Mouse (Mus musculus) layer of hippocampus, postnatal 25 days (tissue): ENCODE results near the gene Hba-x. TPM values are rescaled to one million over a fixed set of nuclear protein-coding genes. Genes with fewer than 3 reads are reported as not detected.

Experiments
- DNase-seq, 2 experiments: peaks; one replicate each; pipeline ENCODE4 v3.0.0; 2022; ENCODE audit warnings: mixed read lengths in 2 of 2, low spot score in 1 of 2; ENCODE audit errors: extremely low spot score in 1 of 2
- total RNA-seq, 2 experiments: library from RNA; stranded (reverse); gene quantifications; 2 replicates each; pipeline ENCODE4 v1.2.3; 2021

The Hba-x gene
- not detected for total RNA-seq

DNA sequence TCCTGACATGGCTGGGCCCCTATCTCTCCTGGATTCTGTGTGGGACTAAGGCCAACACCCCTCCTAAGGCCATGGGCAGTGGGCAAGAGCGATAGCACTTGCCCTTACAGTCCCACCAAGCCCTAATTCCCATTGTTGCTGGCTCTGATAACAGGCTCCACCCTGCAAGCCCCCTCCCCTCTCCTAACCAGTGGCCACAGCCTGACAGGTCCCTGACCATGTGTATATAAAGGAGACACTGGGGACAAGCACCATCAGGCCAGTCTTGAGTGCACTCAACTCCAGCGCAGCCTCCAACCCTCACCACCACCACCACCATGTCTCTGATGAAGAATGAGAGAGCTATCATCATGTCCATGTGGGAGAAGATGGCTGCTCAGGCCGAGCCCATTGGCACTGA is at the start of gene Hba-x:
Gene Hba-x, plus strand, starts transcription at position 54 of the 400 bp plus-strand sequence.
- no peak for DNase-seq

DNA sequence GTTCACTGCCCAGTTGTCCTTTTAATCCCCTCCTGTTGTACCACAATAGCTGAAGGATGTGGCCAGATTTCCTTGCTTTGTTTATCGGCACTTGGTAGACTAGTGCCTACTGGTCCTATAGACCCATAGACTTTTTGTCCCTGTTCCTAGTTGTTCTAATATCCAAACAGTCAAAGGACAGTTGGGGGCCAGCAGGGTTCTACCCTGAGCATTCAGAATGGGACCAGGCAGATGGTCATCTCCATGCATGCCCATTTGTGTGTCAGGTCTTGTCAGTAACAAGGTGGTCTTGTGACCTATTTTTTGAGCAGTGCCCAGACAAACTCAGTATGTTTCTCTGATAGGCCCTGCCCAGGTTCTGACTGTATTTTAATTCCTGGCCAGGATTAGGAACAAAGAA is 49.2 kb upstream of the Hba-x start:
- no peak for DNase-seq

DNA sequence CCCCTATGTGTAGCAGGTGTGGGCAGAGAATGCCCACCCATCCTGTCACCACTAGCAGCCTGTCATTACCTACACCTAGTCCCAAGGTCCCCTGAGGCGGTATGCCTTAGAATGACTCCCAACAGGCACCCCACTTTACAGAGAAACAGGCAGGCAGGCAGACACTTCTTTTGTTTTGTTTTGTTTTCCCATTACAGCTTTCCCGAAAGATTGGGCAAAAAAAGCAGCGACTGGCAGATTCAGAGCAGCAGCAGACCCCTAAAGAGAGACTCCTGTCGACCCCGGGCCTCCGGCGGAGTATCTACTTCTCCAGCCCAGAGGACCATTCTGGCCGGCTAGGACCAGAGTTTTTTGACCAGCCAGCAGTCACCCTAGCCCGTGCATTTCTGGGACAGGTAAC is 48.6 kb upstream of the Hba-x start:
- no peak for DNase-seq

DNA sequence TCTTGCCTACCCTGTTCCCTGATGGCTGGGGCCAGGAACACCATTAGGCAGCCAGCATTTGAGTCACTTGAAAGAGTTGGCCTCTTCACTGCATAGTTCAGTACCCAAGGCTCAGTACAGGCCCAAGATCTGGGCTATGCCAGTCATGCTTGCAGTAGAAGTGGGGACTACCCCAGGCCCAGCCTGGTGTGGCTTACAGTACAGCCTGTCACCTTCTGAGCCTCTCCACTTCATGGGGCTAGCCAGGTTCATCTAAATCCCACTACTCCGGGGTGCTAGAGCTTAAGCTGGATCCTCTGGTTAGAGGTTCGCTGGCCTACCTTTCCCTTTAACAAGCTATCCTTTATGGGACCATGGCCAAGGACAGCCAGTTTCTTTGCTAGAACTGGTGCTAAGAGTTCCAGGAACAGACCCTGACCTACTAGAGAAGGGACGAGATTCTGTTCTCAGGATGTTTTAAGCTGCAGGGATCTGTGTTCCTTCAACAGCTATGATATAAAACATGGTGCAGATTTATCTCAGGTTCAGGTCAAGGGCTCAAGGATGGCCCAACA is 47.8 kb upstream of the Hba-x start:
- no peak for DNase-seq

DNA sequence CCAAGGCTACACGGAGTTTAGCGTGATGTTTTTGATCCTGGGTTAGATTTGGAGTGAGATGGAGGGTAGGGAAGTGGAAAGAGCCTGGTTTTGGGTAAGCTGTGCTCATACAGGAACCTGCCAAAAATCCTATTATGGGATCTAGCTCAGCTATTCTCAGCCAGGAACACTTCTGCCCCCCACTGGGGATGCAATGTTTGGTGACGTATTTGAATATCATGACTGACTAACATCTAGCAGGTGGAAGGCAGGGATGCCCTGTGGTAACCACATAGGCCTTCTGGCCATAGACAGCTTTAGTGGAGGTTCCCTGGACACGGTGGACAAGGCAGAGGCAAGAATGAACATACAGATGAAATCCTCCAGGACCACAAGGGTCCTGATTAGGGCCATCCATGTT is 46.0 kb upstream of the Hba-x start:
- peak in 1 of 2 experiments; percentile 52 for DNase-seq

DNA sequence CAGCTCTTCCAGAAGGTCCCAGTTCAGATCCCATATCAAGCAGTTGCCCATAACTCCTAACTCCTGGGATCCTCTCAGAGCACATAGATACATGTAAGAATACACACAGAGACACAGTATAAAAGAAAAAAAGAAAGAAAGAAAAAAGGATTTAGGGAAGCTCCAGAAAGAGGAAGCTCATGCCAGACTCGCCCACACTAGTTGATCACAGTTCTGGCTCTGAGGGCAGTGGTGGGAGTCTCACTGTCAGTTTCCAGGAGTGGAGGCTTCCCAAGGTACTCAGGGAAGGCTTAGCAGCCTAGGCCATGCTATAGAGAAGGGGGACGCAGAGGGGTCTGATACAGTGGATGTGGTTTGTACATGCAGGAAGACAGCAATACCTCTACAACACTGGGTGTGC is 45.1 kb upstream of the Hba-x start:
- DNase-seq: no peak

DNA sequence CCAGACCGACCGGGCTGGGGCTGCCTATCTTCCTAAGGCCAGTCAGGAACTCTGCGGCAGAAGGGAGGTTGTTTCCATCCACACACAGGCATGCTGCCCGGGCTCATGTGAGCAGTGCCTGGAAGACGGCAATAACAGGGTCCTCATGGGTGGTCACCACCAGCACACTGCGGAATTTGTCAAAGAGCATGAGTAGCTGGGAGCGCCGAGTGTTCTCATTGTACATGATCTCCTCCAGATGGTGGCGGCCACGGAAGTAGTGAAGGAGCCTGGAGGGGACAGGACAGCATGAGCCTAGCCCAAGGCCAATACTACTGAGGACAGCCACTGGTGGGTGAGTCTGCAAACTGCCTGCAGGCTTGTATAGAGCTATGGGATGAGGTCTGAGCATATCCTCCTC is 43.4 kb upstream of the Hba-x start:
- no peak for DNase-seq

DNA sequence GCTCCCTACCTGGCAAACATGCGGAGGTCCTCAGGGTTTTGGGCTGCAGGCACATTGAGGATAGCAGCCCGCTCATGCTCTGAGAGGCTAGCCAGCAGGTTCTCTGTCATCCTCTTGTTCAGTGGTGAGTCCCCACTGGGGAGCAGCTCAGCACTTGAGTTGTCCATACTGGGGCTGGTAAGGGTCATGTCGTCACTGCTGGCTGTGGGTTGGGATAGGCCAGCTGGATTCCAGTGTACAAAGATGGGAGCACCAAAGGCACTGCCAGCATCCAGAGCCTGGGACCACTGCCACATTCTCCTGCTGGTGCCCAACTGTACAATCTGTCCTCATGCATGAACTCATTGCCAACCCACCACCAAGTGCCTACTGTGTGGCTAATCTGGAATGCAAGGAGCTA is 42.3 kb upstream of the Hba-x start:
- peak in 1 of 2 experiments; percentile 37 for DNase-seq

DNA sequence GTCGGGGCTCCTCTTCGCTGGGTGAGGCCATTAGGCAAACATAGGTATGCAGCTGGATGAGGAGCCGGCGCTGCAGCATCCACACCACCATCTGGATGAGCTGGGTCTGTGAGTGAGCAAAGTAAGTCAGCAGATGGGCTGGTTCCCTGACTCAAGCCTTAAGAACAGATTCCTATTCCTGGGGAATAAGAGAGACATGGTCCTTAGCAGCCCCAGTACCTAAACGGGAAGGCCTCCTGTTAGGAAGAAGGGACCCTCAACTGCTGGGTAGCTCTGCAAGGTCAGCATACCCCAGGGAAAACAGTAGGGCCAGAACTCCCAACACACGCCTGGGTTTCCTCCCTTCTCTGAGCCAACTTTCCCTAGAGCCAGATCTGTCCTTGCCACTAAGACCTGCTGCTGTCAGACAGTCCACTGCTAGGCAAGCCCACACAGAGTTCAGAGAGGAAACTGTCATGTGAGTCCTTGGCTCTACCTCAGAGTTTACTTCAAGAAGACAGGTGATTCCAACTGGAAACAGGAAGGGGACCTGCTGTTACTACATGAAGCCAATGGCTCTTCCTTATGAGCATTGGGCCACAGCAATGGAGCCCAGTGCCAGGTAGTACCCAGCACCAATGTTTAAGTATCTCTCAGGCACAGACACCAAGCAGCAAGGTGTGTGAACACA is 41.2 kb upstream of the Hba-x start:
- no peak for DNase-seq

DNA sequence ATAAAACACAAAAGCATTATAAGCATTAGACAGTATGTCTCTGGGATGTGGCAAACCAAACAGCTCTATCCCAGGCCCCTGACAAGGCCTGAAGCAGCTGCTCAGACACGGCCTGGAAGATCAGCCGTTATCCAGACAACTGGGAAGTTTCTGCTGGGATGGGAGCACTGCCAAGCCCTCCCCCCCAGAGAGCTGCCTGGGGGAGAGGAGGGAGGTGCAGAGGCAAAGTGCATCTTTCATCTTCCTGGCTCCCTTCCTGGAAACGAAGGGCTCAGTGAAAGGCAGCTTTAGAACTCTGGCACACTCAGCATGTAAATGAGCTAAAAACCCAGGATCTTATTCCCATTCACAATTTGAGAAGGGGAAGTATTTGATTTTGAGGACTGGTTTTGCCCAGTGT is 40.6 kb upstream of the Hba-x start:
- DNase-seq: peak in 1 of 2 experiments; percentile 61

DNA sequence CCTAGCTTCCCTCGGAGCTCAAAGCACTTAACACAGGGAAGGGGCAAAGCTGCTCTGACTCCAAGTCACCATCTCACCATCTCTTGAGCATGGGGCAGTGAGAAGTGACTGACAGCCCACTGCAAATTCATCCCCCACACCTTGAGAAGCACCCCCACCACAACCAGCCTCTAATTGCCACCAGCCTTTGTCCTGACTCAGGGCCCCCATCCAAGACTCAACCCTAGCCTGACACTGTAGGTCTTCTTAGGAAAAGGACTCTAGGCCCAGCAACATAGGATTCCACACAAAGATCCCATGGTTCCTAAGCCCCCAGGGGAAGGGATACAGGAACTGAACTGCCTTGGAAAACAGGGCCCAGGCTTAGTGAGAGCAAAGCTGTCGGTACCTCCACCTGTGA is 40.1 kb upstream of the Hba-x start:
- DNase-seq: no peak

DNA sequence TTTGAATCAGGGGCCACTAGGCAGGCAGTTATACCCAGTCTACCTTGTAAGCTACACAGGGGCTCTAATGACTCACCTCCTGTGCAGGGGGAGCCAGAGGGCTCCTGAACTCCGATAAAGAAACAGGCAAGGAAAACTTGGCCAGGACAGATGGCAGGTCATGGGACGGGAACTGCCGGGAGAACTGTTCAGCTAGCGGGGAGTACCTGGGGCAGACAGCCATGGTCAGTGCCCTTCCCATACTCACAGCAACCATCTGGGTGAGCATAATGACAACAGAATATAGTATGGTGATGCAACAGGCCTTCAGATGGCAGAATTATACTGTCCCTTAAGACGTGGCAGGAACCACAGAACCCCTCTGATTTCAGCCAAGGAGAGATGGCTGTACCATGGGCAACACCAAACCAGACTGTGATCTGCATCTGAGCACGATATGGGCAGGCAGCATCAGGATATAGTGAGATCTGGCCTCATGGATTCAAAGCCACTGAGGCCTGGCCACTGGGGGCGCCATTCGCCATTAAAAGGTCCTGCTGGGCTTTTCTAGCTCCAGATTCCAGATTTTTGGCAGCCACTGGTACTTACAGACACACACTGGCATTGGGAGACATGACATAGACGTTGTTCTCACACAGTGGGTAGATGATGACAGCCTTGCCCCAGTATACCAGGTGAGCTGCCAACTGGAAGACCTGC is 39.3 kb upstream of the Hba-x start:
- peak in 1 of 2 experiments; percentile 71 for DNase-seq

DNA sequence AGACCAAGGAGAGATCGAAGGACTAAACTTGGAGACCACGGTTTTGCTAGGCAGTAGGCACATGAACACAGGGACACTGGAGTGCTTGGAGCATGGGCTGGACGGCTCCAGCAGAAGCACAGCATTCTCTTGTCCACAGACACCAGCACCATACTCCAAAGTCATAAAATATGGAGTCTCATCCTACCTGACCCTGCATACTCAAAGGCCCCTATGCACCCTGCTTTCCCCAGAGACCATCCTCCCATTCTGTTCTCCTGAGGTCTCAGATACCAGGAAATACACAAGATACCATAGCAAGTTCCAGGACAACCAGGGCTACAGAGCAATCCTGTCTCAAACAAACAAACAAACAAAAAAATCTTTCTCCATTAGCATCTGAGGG is 38.8 kb upstream of the Hba-x start:
- DNase-seq: no peak

DNA sequence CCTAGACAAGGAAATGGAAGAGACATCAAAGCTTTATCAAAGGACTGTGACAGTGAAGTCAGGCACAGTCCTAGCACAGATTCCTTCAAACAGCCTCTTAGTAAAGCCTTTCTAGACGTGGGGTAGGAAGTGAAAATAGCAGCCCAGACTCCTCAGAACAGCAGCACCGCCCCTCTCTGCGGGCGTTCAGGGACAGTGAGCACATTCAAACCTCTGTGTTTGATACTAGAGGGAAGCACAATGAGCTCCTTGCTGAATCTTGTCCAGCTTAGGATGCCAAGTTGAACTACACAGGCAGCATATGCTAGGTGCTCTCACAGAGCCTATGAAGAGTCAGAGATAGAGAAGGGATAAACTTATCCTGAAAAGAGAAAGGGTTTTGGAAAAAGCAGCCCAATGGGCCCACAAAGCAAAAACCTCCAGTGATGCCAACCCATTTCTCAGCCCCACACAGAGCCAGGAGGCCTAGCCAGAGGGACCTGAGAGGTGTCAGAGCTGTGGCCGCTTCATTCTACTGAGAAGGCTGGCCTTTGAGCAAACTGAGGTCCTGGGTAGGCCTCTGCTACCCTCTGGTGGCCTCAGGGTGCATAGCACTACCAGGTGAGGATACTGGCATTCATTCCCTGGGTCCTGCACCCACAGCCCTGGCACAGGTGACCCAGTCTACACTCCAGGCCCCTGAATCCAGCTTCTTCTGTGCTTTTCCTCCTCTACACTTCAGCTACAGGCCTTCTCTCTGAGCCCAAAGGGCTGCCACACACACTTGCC is 37.9 kb upstream of the Hba-x start:
- peak; percentile 73 to 74 for DNase-seq

DNA sequence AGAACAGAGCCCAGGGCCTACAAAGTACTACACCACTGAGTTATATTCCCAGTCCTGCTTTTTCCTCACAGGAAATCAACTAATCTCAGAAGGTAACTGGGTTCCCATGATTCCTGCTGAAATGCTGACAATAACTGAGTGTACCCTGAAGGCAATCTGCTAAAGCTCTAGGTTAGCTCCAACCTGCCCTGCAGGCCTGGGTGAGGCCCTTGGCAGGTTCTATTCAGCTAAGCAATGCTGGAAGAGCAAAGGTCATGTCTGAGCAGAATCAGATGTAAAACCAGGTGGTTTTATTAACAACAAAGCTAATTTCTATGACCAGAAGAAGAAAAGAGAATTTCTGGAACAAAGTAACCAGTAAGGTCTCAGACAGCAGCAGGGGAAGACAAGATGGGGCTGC is 34.8 kb upstream of the Hba-x start:
- DNase-seq: no peak

DNA sequence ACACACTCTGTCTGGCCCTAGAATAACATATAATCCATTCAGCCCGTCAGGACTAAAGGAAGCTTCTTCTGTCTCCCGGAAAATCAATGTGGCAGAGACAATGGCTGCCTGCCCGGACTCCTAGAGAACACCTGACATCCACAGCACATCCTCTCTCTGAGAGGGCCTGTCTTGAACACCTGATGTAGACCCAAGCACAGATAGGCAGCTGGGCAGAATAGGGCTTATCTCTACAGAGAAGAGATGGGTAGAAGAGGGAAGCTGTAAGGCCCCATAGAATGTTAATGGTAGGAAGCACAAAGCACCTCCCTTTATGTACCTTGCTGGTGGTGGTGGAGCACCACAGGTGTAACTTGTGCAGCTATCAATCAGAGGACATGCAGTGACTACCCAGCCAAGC is 34.0 kb upstream of the Hba-x start:
- no peak for DNase-seq

DNA sequence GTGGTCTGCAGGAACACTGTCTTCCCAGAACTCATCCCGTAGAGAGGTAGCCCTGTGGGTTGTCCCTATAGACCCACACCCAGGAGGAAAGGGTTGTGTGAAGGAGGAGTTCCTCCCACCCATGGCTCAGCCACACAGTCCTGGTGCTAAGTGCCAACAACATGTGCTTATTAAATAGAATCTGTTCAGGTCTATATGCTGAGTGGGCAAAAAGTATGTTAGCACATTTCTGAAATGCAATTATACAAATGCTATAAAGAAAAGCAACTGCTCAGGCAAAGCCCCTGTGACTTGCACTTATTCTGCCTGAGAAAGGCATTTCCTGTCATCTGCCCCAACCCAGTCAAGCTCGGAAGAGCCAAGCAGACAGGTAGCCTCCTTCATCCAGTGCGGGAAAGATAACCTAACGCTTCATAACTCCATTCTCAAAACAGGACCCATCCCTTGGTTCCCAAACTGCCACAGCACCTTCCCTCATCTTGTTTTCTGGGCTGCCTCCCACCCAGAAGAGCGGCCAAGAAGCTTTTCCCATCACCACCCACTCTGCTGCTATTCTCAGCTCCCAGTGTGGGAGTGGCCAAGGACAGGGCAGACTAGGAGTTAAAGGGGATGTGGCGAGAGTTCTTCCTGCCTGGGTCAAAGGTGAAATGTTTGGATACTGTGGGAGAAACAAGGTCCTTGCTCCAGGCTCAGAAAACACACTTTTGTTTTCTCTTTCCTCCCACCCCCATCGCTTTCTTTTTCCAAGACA is 32.8 kb upstream of the Hba-x start:
- no peak for DNase-seq

DNA sequence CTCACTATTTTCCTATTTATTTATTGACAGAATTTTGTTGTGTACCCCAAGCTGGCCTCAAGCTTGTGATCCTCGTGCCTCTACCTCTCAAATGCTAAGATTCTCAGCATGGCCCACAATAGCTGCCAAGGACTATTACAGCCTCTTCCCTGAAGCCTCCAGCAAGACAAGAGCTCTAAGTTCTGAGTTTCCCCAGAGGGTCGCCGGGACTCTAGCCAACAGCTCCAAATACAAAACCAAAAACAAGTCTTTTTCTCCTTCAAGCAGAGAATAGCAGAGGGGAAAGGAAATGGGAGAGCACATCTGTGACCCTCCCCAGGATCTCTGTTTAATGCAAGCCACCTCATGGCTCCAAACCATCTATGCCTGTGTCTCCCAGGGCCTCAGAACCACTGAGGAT is 32.1 kb upstream of the Hba-x start:
- DNase-seq: no peak

DNA sequence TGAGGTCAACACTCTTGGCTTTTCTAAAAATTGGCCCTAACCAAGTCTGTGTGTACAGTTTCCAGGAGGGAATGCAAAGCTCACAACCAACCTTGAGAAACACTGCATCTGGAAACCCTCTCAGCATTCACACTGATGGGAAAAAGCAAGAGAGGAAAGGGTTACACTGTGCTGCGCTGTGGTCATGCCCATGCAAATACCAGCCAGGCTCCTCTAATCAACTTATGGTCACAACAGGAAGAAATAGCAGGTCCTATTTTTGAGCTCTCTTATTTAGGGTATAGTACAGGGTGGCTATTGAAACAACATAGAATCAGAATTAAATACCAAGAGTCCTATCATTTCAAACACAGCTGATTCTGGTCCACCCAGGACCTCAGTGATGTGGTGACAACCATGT is 31.6 kb upstream of the Hba-x start:
- DNase-seq: no peak

DNA sequence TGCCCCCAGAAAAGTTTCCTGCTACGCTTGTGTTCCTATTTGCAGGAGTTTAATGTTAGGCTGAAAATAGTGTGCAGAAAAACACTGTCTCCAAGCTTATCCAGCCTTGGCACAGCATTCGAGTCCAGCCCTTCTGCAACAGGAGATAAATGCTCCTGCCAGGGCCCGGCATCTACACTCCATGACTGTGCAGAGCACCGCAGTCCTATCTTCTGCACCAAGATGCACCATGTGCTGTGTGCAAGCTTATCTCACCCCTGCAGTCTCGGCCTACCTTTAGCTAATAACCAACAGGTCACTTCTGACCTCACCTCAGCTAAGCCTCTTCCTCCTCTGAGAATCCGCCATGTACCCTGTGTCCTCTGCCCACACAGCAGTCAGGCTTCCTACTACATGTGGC is 30.6 kb upstream of the Hba-x start:
- DNase-seq: no peak

DNA sequence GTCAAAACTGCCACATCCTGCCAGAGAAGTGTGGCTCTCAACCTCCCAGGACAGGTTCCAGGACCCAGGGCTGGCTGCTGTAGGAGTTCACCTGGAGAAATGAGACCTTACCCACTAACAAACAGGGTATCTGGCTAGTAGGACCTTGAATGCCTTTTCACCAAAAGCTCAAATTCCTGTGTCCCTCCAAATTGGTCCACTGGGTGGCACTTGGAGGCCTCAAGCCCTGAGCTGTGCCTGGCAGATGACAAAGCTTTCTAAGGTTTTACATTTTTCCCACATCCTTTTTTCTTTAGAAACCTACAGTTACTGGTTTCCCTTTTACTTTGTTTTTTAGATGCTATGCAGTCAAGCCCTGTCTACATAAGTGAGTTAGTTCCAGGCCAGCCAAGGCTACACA is 29.1 kb upstream of the Hba-x start:
- no peak for DNase-seq
